17 mouse cellular contexts compared by ENCODE assay signal in the genomic region with DNA sequence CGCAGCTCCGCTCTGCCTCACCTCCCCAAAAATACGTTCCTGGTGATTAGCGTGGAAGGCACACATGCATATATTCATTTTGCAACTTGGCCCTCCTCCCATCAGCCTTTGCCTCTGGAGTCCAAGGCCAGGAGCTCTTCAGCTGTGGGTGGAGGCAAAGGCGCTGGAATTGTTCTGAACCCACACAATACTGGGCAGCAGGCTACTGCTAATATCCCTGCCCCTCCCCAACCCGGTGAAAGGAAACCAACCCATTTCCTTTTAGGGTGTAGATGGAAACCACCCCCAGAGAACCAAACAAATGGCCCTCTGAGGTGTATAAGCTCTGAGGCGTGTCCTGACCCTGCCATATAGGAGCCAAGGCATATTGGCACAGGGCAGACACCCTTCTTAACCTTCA. TPM values are rescaled to one million over a fixed set of nuclear protein-coding genes. Genes with fewer than 3 reads are reported as not detected.
DNase-seq lines count a peak whose midpoint lies in the region; ATAC-seq and TF ChIP-seq lines count a peak whose summit lies in the region.
"Had no signal": no experiment of that assay in that cellular context is flagged by ENCODE, and none has a peak within 500 bp of the region (broad histone marks: within the 10 kb centered on the region; RNA-seq: fewer than 3 reads in every experiment).

No protein-coding gene starts in this region.

- 0 out of 2 replicates have a peak, but pooled peaks have one; percentile 42 for TF ChIP-seq EP300 in heart, adult 2 months (IDR thresholded peaks at IDR 0.05; ENCODE audit: insufficient read depth, low read depth, low read length)

- peak; percentile 49; the same call in 1 of the 2 replicates for TF ChIP-seq POLR2A in heart, adult 2 months (IDR thresholded peaks at IDR 0.05; ENCODE audit: insufficient read depth, low read depth, low read length)

- intact Hi-C loops in heart, adult 2 months (cut with DNase I) = no loop called here

- H3K79me2 ChIP-seq in heart, adult 2 months (replicated peaks; ENCODE audit: control insufficient read depth, insufficient read depth, low read length) = no peaks in the 10 kb centered on the region

- no peaks in the 10 kb centered on the region for H3K9me3 ChIP-seq in heart, embryonic 11.5 days (replicated peaks; ENCODE audit: control insufficient read depth, low read length)
- no peaks in the 10 kb centered on the region for H3K9me3 ChIP-seq in midbrain, embryonic 13.5 days
- no peaks in the 10 kb centered on the region for H3K9me3 ChIP-seq in midbrain, postnatal 0 days (ENCODE audit: low read length)
- H3K9me3 ChIP-seq in embryonic facial prominence, embryonic 10.5 days = no peaks in the 10 kb centered on the region
- H3K9me3 ChIP-seq: embryonic facial prominence, embryonic 13.5 days; G1E had no signal

- H3K4me2 ChIP-seq in heart, embryonic 11.5 days = no peak overlapping the region
- no peak overlapping the region for H3K4me2 ChIP-seq in midbrain, embryonic 13.5 days (replicated peaks)
- no peak overlapping the region for H3K4me2 ChIP-seq in midbrain, postnatal 0 days (ENCODE audit: low read depth, low read length, poor library complexity, severe bottlenecking)
- H3K4me2 ChIP-seq: embryonic facial prominence, embryonic 13.5 days; lung, embryonic 14.5 days had no signal

- H3K27ac ChIP-seq in heart, adult 2 months = peak overlapping the region; percentile 31
- H3K27ac ChIP-seq in heart, embryonic 11.5 days (ENCODE audit: low read depth, low read length) = no peak overlapping the region
- peak overlapping the region; percentile 88 for H3K27ac ChIP-seq in midbrain, embryonic 13.5 days
- H3K27ac ChIP-seq in midbrain, postnatal 0 days (ENCODE audit: low read depth, low read length) = no peak overlapping the region
- H3K27ac ChIP-seq in embryonic facial prominence, embryonic 10.5 days (replicated peaks) = 0 out of 2 replicates have a peak overlapping the region, but pooled peaks have one; percentile 16
- H3K27ac ChIP-seq: embryonic facial prominence, embryonic 13.5 days; left cerebral cortex, adult 2 months had no signal

- no peaks in the 10 kb centered on the region for H3K36me3 ChIP-seq in heart, adult 2 months (ENCODE audit: control insufficient read depth, insufficient read depth, low read length)
- H3K36me3 ChIP-seq in heart, embryonic 11.5 days (ENCODE audit: control insufficient read depth, insufficient read depth, low read length) = no peaks in the 10 kb centered on the region
- H3K36me3 ChIP-seq in midbrain, embryonic 13.5 days = no peaks in the 10 kb centered on the region
- H3K36me3 ChIP-seq in midbrain, postnatal 0 days (ENCODE audit: insufficient read depth, low read length) = no peaks in the 10 kb centered on the region
- H3K36me3 ChIP-seq in embryonic facial prominence, embryonic 10.5 days (replicated peaks) = no peaks in the 10 kb centered on the region
- H3K36me3 ChIP-seq: embryonic facial prominence, embryonic 13.5 days; G1E had no signal

- WGBS in heart, adult 2 months = 52% methylated on average over 7 of the region's 7 CpGs
- 76% methylated on average over 7 of the region's 7 CpGs for WGBS in heart, embryonic 11.5 days (ENCODE audit: insufficient replicate concordance)
- 48% methylated on average over 7 of the region's 7 CpGs for WGBS in midbrain, embryonic 13.5 days
- WGBS in midbrain, postnatal 0 days = 52% methylated on average over 7 of the region's 7 CpGs
- 75% methylated on average over 7 of the region's 7 CpGs for WGBS in embryonic facial prominence, embryonic 10.5 days

- H3K9ac ChIP-seq in heart, adult 2 months (ENCODE audit: low read depth, low read length) = no peak overlapping the region
- H3K9ac ChIP-seq in heart, embryonic 11.5 days (ENCODE audit: low read depth, low read length) = no peak overlapping the region
- H3K9ac ChIP-seq in midbrain, embryonic 13.5 days (replicated peaks) = no peak overlapping the region
- no peak overlapping the region for H3K9ac ChIP-seq in midbrain, postnatal 0 days (replicated peaks; ENCODE audit: low read length, poor library complexity, severe bottlenecking)
- H3K9ac ChIP-seq: lung, embryonic 14.5 days had no signal

- DNase-seq in heart, adult 2 months = peak in 1 of 2 experiments; percentile 39
- DNase-seq in midbrain, postnatal 0 days (ENCODE audit: low spot score) = no peak
- no peak for DNase-seq in embryonic facial prominence, embryonic 10.5 days (ENCODE audit: low spot score)
- peak; percentile 43 for DNase-seq in lung, postnatal 25 days (ENCODE audit: low spot score)
- no peak for DNase-seq in right cerebral cortex, adult 2 months (ENCODE audit: low spot score in 2 of 2)
- DNase-seq: adrenal gland, postnatal 10 days; cerebellum, postnatal 25 days; kidney, adult 8-10 months; lung, embryonic 14.5 days; right cerebral cortex, adult 18-20 months had no signal

- no peak for ATAC-seq in heart, embryonic 11.5 days (replicated peaks; ENCODE audit: insufficient number of reproducible peaks, low FRiP score, low TSS enrichment)
- ATAC-seq in midbrain, embryonic 13.5 days = no peak
- ATAC-seq in midbrain, postnatal 0 days (ENCODE audit: low FRiP score) = no peak
- ATAC-seq in erythroblast, adult 5-6 weeks (replicated peaks; ENCODE audit: low FRiP score, poor library complexity, severe bottlenecking) = no peak
- ATAC-seq: hindbrain, embryonic 16.5 days had no signal

- no peaks in the 10 kb centered on the region for H3K27me3 ChIP-seq in heart, adult 2 months (ENCODE audit: control insufficient read depth, insufficient read depth, low read length)
- H3K27me3 ChIP-seq in heart, embryonic 11.5 days (ENCODE audit: control insufficient read depth, insufficient read depth, low read length) = peaks cover 62% of the 10 kb centered on the region
- H3K27me3 ChIP-seq in midbrain, embryonic 13.5 days = peaks cover 26% of the 10 kb centered on the region
- H3K27me3 ChIP-seq in midbrain, postnatal 0 days (ENCODE audit: insufficient read depth, low read length) = 0 out of 2 replicates have a peak, but pooled peaks cover 4% of the 10 kb centered on the region
- peaks cover 75% of the 10 kb centered on the region for H3K27me3 ChIP-seq in embryonic facial prominence, embryonic 10.5 days (replicated peaks; ENCODE audit: low read depth, poor library complexity, severe bottlenecking)

- no peak for TF ChIP-seq CTCF in heart, adult 2 months (IDR thresholded peaks at IDR 0.05)
- no peak for TF ChIP-seq CTCF in midbrain, postnatal 0 days (IDR thresholded peaks at IDR 0.05)

- H3K4me1 ChIP-seq in heart, adult 2 months (ENCODE audit: control insufficient read depth, insufficient read depth, low read length) = 0 out of 2 replicates have a peak, but pooled peaks cover 2% of the 10 kb centered on the region
- peaks cover 20% of the 10 kb centered on the region for H3K4me1 ChIP-seq in heart, embryonic 11.5 days (ENCODE audit: control insufficient read depth, insufficient read depth, low read length)
- H3K4me1 ChIP-seq in midbrain, embryonic 13.5 days (replicated peaks) = peaks cover 70% of the 10 kb centered on the region
- peaks cover 13% of the 10 kb centered on the region; the same call in 1 of the 2 replicates for H3K4me1 ChIP-seq in midbrain, postnatal 0 days (ENCODE audit: insufficient read depth, low read length)
- peaks cover 31% of the 10 kb centered on the region for H3K4me1 ChIP-seq in embryonic facial prominence, embryonic 10.5 days

- H3K4me3 ChIP-seq in heart, adult 2 months = no peak overlapping the region
- H3K4me3 ChIP-seq in heart, embryonic 11.5 days (ENCODE audit: low read depth, low read length) = no peak overlapping the region
- H3K4me3 ChIP-seq in midbrain, embryonic 13.5 days (replicated peaks) = no peak overlapping the region
- H3K4me3 ChIP-seq in midbrain, postnatal 0 days (ENCODE audit: low read depth, low read length) = no peak overlapping the region
- no peak overlapping the region for H3K4me3 ChIP-seq in embryonic facial prominence, embryonic 10.5 days
- H3K4me3 ChIP-seq: embryonic facial prominence, embryonic 13.5 days; left cerebral cortex, adult 2 months had no signal

RNA-seq across cellular contexts. Expression of gene 2410131K14Rik, which starts 28.4 kb away (rescaled TPM):
- 1 to 10 TPM; 8.3 to 9.5 TPM for total RNA-seq in heart, adult 2 months (2021)
- polyA plus RNA-seq in heart, adult 2 months (2012; rRNA removed) = 10.7 and 17.4 TPM in 2 replicates
- polyA plus RNA-seq in heart, embryonic 11.5 days (2014; fragmentation: Nextera tagmentation; extraction: Ambion mirVana) = 5.9 and 7.6 TPM in 2 replicates
- polyA plus RNA-seq in midbrain, embryonic 13.5 days (2015; fragmentation: Nextera tagmentation; extraction: Ambion mirVana) = 15.0 and 15.1 TPM in 2 replicates
- 33.3 and 34.0 TPM in 2 replicates for total RNA-seq in midbrain, postnatal 0 days (2014; rRNA removed)
- 18.8 and 19.2 TPM in 2 replicates for polyA plus RNA-seq in midbrain, postnatal 0 days (2015; fragmentation: Nextera tagmentation; extraction: Ambion mirVana)
- polyA plus RNA-seq in embryonic facial prominence, embryonic 10.5 days (2016; fragmentation: Nextera tagmentation; extraction: Ambion mirVana) = 11.6 and 11.8 TPM in 2 replicates
- total RNA-seq in erythroblast, adult 5-6 weeks (2015; ENCODE audit: low replicate concordance) = 0.63 TPM in 1 of 2 replicates, not detected in the other
- 0.14 and 0.17 TPM in 2 replicates for total RNA-seq in erythroblast, adult 5-6 weeks (2017; ENCODE audit: low replicate concordance)

RNA-seq across cellular contexts. Expression of gene Rnft2, which starts 28.5 kb away (rescaled TPM):
- total RNA-seq in heart, adult 2 months (2021) = 1 to 10 TPM in 1 of 2 experiments, under 1 TPM in 1; 0.99 to 1.5 TPM
- 2.2 and 3.7 TPM in 2 replicates for polyA plus RNA-seq in heart, adult 2 months (2012; rRNA removed)
- polyA plus RNA-seq in heart, embryonic 11.5 days (2014; fragmentation: Nextera tagmentation; extraction: Ambion mirVana) = 2.2 and 2.4 TPM in 2 replicates
- 12.6 and 13.1 TPM in 2 replicates for polyA plus RNA-seq in midbrain, embryonic 13.5 days (2015; fragmentation: Nextera tagmentation; extraction: Ambion mirVana)
- 121 and 125 TPM in 2 replicates for total RNA-seq in midbrain, postnatal 0 days (2014; rRNA removed)
- 14.3 and 15.0 TPM in 2 replicates for polyA plus RNA-seq in midbrain, postnatal 0 days (2015; fragmentation: Nextera tagmentation; extraction: Ambion mirVana)
- 5.4 and 7.0 TPM in 2 replicates for polyA plus RNA-seq in embryonic facial prominence, embryonic 10.5 days (2016; fragmentation: Nextera tagmentation; extraction: Ambion mirVana)
- total RNA-seq in erythroblast, adult 5-6 weeks (2015; ENCODE audit: low replicate concordance) = not detected in 2 replicates
- total RNA-seq in erythroblast, adult 5-6 weeks (2017; ENCODE audit: low replicate concordance) = not detected in 2 replicates

Comparison
In these comparisons a context has a peak if more than half of its experiments do, and no peak if none do; other contexts are left out.
1. H3K27ac ChIP-seq: peak in heart, adult 2 months (single experiment), midbrain, embryonic 13.5 days (single experiment) and embryonic facial prominence, embryonic 10.5 days (single experiment); none in heart, embryonic 11.5 days (single experiment) and midbrain, postnatal 0 days (single experiment).